Mouse (Mus musculus): ENCODE measurements around the gene Gm49380. TPM values are rescaled to one million over a fixed set of nuclear protein-coding genes. Genes with fewer than 3 reads are reported as not detected.

Gm49380 gene
- total RNA-seq, 2 experiments from 2014 or later = not detected

- ATAC-seq (replicated peaks; ENCODE audit: poor library complexity, severe bottlenecking) = peak; percentile 92
Observed at GRCm38 (mm10) chr9:44094737-44095136, 18.6 kb downstream of the Gm49380 start.

GRCm38 (mm10) chr9:44093612-44094503 lies 19.4 kb downstream of the Gm49380 start:
- peak; percentile 42 for ATAC-seq (replicated peaks; ENCODE audit: poor library complexity, severe bottlenecking)

- peak; percentile 65 for ATAC-seq (replicated peaks; ENCODE audit: poor library complexity, severe bottlenecking)
Observed at GRCm38 (mm10) chr9:44088877-44089608, 24.3 kb downstream of the Gm49380 start.

- peak; percentile 26 for ATAC-seq (replicated peaks; ENCODE audit: poor library complexity, severe bottlenecking)
Observed at GRCm38 (mm10) chr9:44087761-44088455, 25.4 kb downstream of the Gm49380 start.

GRCm38 (mm10) chr9:44086960-44087359 lies 26.3 kb downstream of the Gm49380 start:
- ATAC-seq (replicated peaks; ENCODE audit: poor library complexity, severe bottlenecking) = no peak

GRCm38 (mm10) chr9:44085741-44086665 lies 27.3 kb downstream of the Gm49380 start:
- ATAC-seq (replicated peaks; ENCODE audit: poor library complexity, severe bottlenecking) = no peak

GRCm38 (mm10) chr9:44085276-44085675 lies 28.0 kb downstream of the Gm49380 start:
- ATAC-seq (replicated peaks; ENCODE audit: poor library complexity, severe bottlenecking) = no peak

- ATAC-seq (replicated peaks; ENCODE audit: poor library complexity, severe bottlenecking) = peak; percentile 51
Observed at GRCm38 (mm10) chr9:44084659-44085229, 28.6 kb downstream of the Gm49380 start.

- ATAC-seq (replicated peaks; ENCODE audit: poor library complexity, severe bottlenecking) = no peak
Observed at GRCm38 (mm10) chr9:44084236-44084635, 29.1 kb downstream of the Gm49380 start.

GRCm38 (mm10) chr9:44083392-44084121 lies 29.7 kb downstream of the Gm49380 start:
- no peak for ATAC-seq (replicated peaks; ENCODE audit: poor library complexity, severe bottlenecking)

GRCm38 (mm10) chr9:44082266-44082665 lies 31.0 kb downstream of the Gm49380 start:
- no peak for ATAC-seq (replicated peaks; ENCODE audit: poor library complexity, severe bottlenecking)

GRCm38 (mm10) chr9:44081581-44081980 lies 31.7 kb downstream of the Gm49380 start:
- no peak for ATAC-seq (replicated peaks; ENCODE audit: poor library complexity, severe bottlenecking)

- peak; percentile 38 for ATAC-seq (replicated peaks; ENCODE audit: poor library complexity, severe bottlenecking)
Observed at GRCm38 (mm10) chr9:44080953-44081352, 32.3 kb downstream of the Gm49380 start.

- no peak for ATAC-seq (replicated peaks; ENCODE audit: poor library complexity, severe bottlenecking)
Observed at GRCm38 (mm10) chr9:44079997-44080780, 33.1 kb downstream of the Gm49380 start.

- no peak for ATAC-seq (replicated peaks; ENCODE audit: poor library complexity, severe bottlenecking)
Observed at GRCm38 (mm10) chr9:44078955-44079756, 34.1 kb downstream of the Gm49380 start.

GRCm38 (mm10) chr9:44078136-44078797 lies 35.0 kb downstream of the Gm49380 start:
- ATAC-seq (replicated peaks; ENCODE audit: poor library complexity, severe bottlenecking) = no peak

Measured in granulocyte monocyte progenitor cell, adult 5-6 weeks (primary cell).